Mouse (Mus musculus) lung, embryonic 14.5 days (tissue): Measurements from ENCODE around the gene Zfyve16. TPM values are rescaled to one million over a fixed set of nuclear protein-coding genes. Genes with fewer than 3 reads are reported as not detected.

Source experiments
- ATAC-seq: fragments of 200-750 bp; cut with Nextera tagmentation; 2 replicates; pipeline ENCODE4 v1.8.0; 2017; ENCODE audit warnings: mild to moderate bottlenecking, moderate TSS enrichment, moderate library complexity; ENCODE audit not compliant: insufficient read depth
- DNase-seq: peaks from one replicate; pipeline ENCODE4 v3.0.0-alpha.2; 2015
- H3K27ac ChIP-seq: fragments of 300-500 bp; sonication (generic); 2 replicates; pipeline ENCODE4 v1.5.1; 2014; ENCODE audit warnings: low read depth, mild to moderate bottlenecking, moderate library complexity
- H3K27me3 ChIP-seq: fragments of 300-500 bp; sonication (generic); 2 replicates; pipeline ENCODE4 v1.6.1; 2014; ENCODE audit warnings: low read length, control low read depth; ENCODE audit not compliant: insufficient read depth
- H3K36me3 ChIP-seq: fragments of 300-500 bp; sonication (generic); 2 replicates; pipeline ENCODE4 v1.6.1; 2014; ENCODE audit warnings: control low read depth; ENCODE audit not compliant: insufficient read depth
- H3K4me1 ChIP-seq: fragments of 300-500 bp; sonication (generic); 2 replicates; pipeline ENCODE4 v1.6.1; 2014; ENCODE audit warnings: antibody characterized with exemption, control low read depth; ENCODE audit not compliant: insufficient read depth
- H3K4me2 ChIP-seq: fragments of 300-500 bp; sonication (generic); 2 replicates; pipeline ENCODE4 v1.6.1; 2014; ENCODE audit warnings: mild to moderate bottlenecking
- H3K4me3 ChIP-seq: fragments of 300-500 bp; sonication (generic); 2 replicates; pipeline ENCODE4 v1.5.1; 2014; ENCODE audit warnings: low read depth, low read length
- H3K9ac ChIP-seq: fragments of 300-500 bp; sonication (generic); 2 replicates; pipeline ENCODE4 v1.6.1; 2014
- H3K9me3 ChIP-seq: fragments of 300-500 bp; sonication (generic); 2 replicates; pipeline ENCODE4 v1.6.1; 2016; ENCODE audit warnings: low read depth, low read length, control low read depth
- CTCF ChIP-seq: IDR thresholded peaks from 2 replicates; pipeline ENCODE4 v1.5.1; 2016; ENCODE audit warnings: antibody characterized with exemption, low read depth
- WGBS: fragments of 180-500 bp; shearing (Covaris S2); extraction: QIAGEN DNeasy Blood & Tissue Kit; methylation state at CpG from one replicate; pipeline ENCODE4 v1.1.7; 2014; 5-methylcytosine and 5-hydroxymethylcytosine counted together
- polyA plus RNA-seq: library from polyadenylated mRNA; unstranded; fragments of >200 nt; fragmentation: Nextera tagmentation; extraction: Ambion mirVana; gene quantifications from 2 replicates; pipeline ENCODE4 v1.2.1, GENCODE M21; 2014

The Zfyve16 gene
- polyA plus RNA-seq, 1 experiment from 2014 or later: 11.9 TPM

- Histone ChIP-seq H3K4me2 (no peak overlapping the region), H3K36me3 (no peaks in the 10 kb centered on the region), H3K9ac (no peak overlapping the region), H3K27ac (no peak overlapping the region), H3K27me3 (no peaks in the 10 kb centered on the region), H3K4me1 (no peaks in the 10 kb centered on the region), H3K4me3 (no peak overlapping the region), H3K9me3 (no peaks in the 10 kb centered on the region)
- WGBS: 49% methylated on average over 2 of the region's 2 CpGs
- ATAC-seq: no peak
- no peak for DNase-seq
- TF ChIP-seq CTCF: no peak
Measured at GRCm38 (mm10) chr13:92469381-92469780, 61.3 kb downstream of the Zfyve16 start.

GRCm38 (mm10) chr13:92467891-92468290 lies 62.8 kb downstream of the Zfyve16 start:
- TF ChIP-seq CTCF: no peak
- no peak overlapping the region for H3K9ac ChIP-seq
- H3K36me3 ChIP-seq: no peaks in the 10 kb centered on the region
- no peaks in the 10 kb centered on the region for H3K4me1 ChIP-seq
- no peak overlapping the region for H3K4me2 ChIP-seq
- H3K27me3 ChIP-seq: no peaks in the 10 kb centered on the region
- DNase-seq (no peak), ATAC-seq (no peak)
- H3K27ac ChIP-seq: no peak overlapping the region
- no peaks in the 10 kb centered on the region for H3K9me3 ChIP-seq
- H3K4me3 ChIP-seq: no peak overlapping the region
- WGBS: 74% methylated on average over 9 of the region's 9 CpGs

DNA sequence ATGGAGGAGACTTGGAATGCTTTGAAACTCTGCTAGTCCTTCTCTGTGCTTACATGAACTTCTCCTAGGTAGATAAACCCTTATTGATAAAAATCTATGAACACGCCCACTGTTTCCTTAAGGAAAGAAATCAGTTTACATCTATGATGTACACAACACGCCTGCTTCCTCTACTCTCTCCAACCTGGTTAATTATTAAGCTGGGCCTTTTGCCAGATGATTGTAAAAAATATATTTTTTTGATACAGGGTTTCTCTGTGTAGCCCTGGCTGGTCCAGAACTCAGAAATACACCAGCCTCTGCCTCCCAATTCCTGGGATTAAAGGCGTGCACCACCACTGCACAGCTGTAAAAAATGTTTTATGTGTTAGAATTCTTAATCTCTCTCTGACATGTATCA lies 66.0 kb downstream of the Zfyve16 start:
- Histone ChIP-seq H3K27ac (no peak overlapping the region), H3K9me3 (no peaks in the 10 kb centered on the region), H3K4me1 (no peaks in the 10 kb centered on the region), H3K4me3 (no peak overlapping the region), H3K27me3 (no peaks in the 10 kb centered on the region), H3K4me2 (no peak overlapping the region), H3K36me3 (no peaks in the 10 kb centered on the region), H3K9ac (no peak overlapping the region)
- DNase-seq (no peak), ATAC-seq (no peak)
- 65% methylated on average over 3 of the region's 3 CpGs for WGBS
- TF ChIP-seq CTCF: no peak

GRCm38 (mm10) chr13:92446872-92447271 lies 83.8 kb downstream of the Zfyve16 start:
- DNase-seq (no peak), ATAC-seq (no peak)
- no peak overlapping the region for H3K9ac ChIP-seq
- H3K27ac ChIP-seq: no peak overlapping the region
- no peak for TF ChIP-seq CTCF
- H3K4me3 ChIP-seq: no peak overlapping the region
- WGBS: 86% methylated on average over 7 of the region's 7 CpGs
- no peaks in the 10 kb centered on the region for H3K9me3 ChIP-seq
- no peaks in the 10 kb centered on the region for H3K36me3 ChIP-seq
- H3K4me1 ChIP-seq: no peaks in the 10 kb centered on the region
- no peak overlapping the region for H3K4me2 ChIP-seq
- H3K27me3 ChIP-seq: no peaks in the 10 kb centered on the region

- DNase-seq: no peak
- no peaks in the 10 kb centered on the region for H3K9me3 ChIP-seq
- H3K4me2 ChIP-seq: no peak overlapping the region
- H3K36me3 ChIP-seq: no peaks in the 10 kb centered on the region
- H3K4me3 ChIP-seq: no peak overlapping the region
- no peak overlapping the region for H3K27ac ChIP-seq
- H3K27me3 ChIP-seq: no peaks in the 10 kb centered on the region
- ATAC-seq: no peak
- TF ChIP-seq CTCF: no peak
- 68% methylated on average over 13 of the region's 13 CpGs for WGBS
- H3K9ac ChIP-seq: no peak overlapping the region
- no peaks in the 10 kb centered on the region for H3K4me1 ChIP-seq
Measured at GRCm38 (mm10) chr13:92440286-92440685, 90.4 kb downstream of the Zfyve16 start.

DNA sequence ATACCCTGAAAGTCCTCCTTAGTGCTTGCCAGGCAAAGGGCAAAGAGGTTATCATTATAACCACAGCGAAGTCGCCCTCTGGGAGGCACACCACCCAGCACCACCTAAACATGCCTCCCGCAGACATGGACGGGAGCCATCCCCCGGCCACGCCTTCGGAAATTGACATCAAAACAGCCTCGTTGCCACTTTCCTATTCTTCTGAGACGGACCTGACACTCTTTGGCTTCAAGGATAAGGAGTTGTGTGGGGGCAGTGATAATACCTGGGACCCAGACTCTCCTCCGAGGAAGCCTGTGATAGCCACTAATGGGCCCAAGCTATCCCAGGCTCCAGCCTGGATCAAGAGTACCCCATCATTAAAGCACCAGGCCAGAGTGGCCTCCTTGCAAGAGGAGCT lies 92.0 kb downstream of the Zfyve16 start:
- no peak for TF ChIP-seq CTCF
- H3K36me3 ChIP-seq: no peaks in the 10 kb centered on the region
- no peaks in the 10 kb centered on the region for H3K27me3 ChIP-seq
- 78% methylated on average over 10 of the region's 10 CpGs for WGBS
- H3K9me3 ChIP-seq: no peaks in the 10 kb centered on the region
- H3K9ac ChIP-seq: no peak overlapping the region
- H3K4me2 ChIP-seq: no peak overlapping the region
- no peak overlapping the region for H3K27ac ChIP-seq
- H3K4me3 ChIP-seq: no peak overlapping the region
- no peaks in the 10 kb centered on the region for H3K4me1 ChIP-seq
- ATAC-seq (no peak), DNase-seq (no peak)

Other genes starting within 250 kb of the Zfyve16 start
- 0.95 and 1.4 TPM in 2 replicates for gene Gm20379, start 224.9 kb downstream of the Zfyve16 start, polyA plus RNA-seq
- gene Dhfr, start 176.1 kb downstream of the Zfyve16 start, polyA plus RNA-seq: 19.2 and 21.6 TPM in 2 replicates
- gene Msh3, start 175.9 kb downstream of the Zfyve16 start, polyA plus RNA-seq: 27.6 and 29.1 TPM in 2 replicates
- 0.34 and 0.57 TPM in 2 replicates for gene Ankrd34b, start 105.0 kb downstream of the Zfyve16 start, polyA plus RNA-seq
- gene Fam151b, start 46.9 kb downstream of the Zfyve16 start, polyA plus RNA-seq: 0.37 TPM in 1 of 2 replicates, not detected in the other
- gene Spz1, start 45.3 kb upstream of the Zfyve16 start, polyA plus RNA-seq: not detected in 2 replicates
- 22.0 and 22.5 TPM in 2 replicates for gene Serinc5, start 80.2 kb upstream of the Zfyve16 start, polyA plus RNA-seq